Mouse (Mus musculus) hindbrain, embryonic 10.5 days (tissue): Measurements from ENCODE around the gene Fam71e2. TPM values are rescaled to one million over a fixed set of nuclear protein-coding genes. Genes with fewer than 3 reads are reported as not detected.
A peak's percentile ranks its signal among the peaks of the same experiment; 100 is the strongest.

ENCODE experiments used
- DNase-seq: peaks from one replicate; pipeline ENCODE4 v3.0.0-alpha.2; 2017; ENCODE audit warnings: low spot score
- H3K27ac ChIP-seq: fragments of 300-500 bp; sonication (generic); 2 replicates; pipeline ENCODE4 v1.5.1; 2016; ENCODE audit warnings: mild to moderate bottlenecking, moderate library complexity
- H3K27me3 ChIP-seq: fragments of 300-500 bp; sonication (generic); 2 replicates; pipeline ENCODE4 v1.6.1; 2016; ENCODE audit warnings: mild to moderate bottlenecking; ENCODE audit not compliant: poor library complexity, insufficient read depth, severe bottlenecking
- H3K36me3 ChIP-seq: fragments of 300-500 bp; sonication (generic); 2 replicates; pipeline ENCODE4 v1.6.1; 2016; ENCODE audit warnings: mild to moderate bottlenecking, moderate library complexity
- H3K4me1 ChIP-seq: fragments of 300-500 bp; sonication (generic); replicated peaks from 2 replicates; pipeline ENCODE4 v1.6.1; 2016; ENCODE audit warnings: mild to moderate bottlenecking
- H3K4me3 ChIP-seq: fragments of 300-500 bp; sonication (generic); 2 replicates; pipeline ENCODE4 v1.5.1; 2016; ENCODE audit warnings: mild to moderate bottlenecking, moderate library complexity
- H3K9me3 ChIP-seq: fragments of 300-500 bp; sonication (generic); 2 replicates; pipeline ENCODE4 v1.6.1; 2016; ENCODE audit warnings: mild to moderate bottlenecking, moderate library complexity
- WGBS: fragments of 180-500 bp; shearing (Covaris S2); methylation state at CpG from one replicate; pipeline ENCODE4 v1.1.7; 2016; 5-methylcytosine and 5-hydroxymethylcytosine counted together
- polyA plus RNA-seq: library from polyadenylated mRNA; unstranded; fragments of >200 nt; fragmentation: Nextera tagmentation; extraction: Ambion mirVana; gene quantifications from 2 replicates; pipeline ENCODE4 v1.2.1, GENCODE M21; 2016

The Fam71e2 gene
- polyA plus RNA-seq, 1 experiment from 2014 or later, result not detected

- peaks cover 52% of the 10 kb centered on the region for H3K4me1 ChIP-seq
- 82% methylated on average over 21 of the region's 21 CpGs for WGBS
- no peaks in the 10 kb centered on the region for H3K9me3 ChIP-seq
- peaks cover 50% of the 10 kb centered on the region for H3K36me3 ChIP-seq
- no peak for DNase-seq
- H3K27me3 ChIP-seq, result no peaks in the 10 kb centered on the region
- H3K4me3 ChIP-seq, result peak overlapping the region; percentile 79
- peak overlapping the region; percentile 97 for H3K27ac ChIP-seq
These were observed 29.2 kb downstream of the Fam71e2 start for GRCm38 (mm10) chr7:4741672-4742481.

DNA sequence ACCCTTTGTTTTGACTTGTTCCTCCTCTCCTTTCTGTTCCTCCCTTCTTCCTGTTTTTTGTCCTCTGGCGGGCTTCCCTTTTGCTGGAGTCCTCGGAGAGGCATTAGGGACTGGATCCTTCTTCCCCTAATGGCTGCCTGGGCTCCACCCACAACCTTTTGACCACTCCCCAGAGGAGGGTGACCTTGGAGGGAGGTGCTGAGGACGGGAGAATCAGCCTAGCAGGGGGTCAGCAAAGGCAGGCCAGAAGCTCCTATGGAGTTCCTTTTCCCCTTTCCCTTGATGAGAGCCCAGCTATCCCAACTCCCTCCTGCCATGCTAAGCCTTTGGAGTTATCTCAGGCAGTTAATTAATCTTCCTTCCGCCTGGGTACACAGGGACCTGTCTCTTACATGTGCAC lies 30.0 kb downstream of the Fam71e2 start:
- WGBS, result 12% methylated on average over 4 of the region's 4 CpGs

DNA sequence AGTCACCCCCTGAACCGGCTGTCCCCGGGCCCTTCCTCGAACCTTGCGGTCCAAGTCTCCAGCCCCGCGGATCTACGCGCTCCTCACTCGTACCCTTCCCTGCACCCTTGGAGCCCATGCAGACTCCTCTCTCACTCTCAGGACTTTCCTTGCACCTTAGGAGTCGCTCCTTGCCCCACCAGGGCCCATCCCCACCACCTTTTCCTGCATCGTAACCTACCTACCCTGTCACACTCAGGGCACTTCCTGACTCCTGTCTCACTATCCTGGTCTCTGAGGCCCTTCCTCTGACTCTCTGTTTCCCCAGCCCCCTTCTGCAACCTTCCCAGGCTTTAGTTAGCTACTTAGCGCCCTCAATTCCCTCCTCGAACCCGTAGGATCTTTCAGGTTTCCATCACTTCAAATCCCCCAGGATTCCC lies 30.8 kb downstream of the Fam71e2 start:
- Histone ChIP-seq H3K27ac (peak overlapping the region; percentile 97), H3K4me3 (peak overlapping the region; percentile 79), H3K4me1 (peaks cover 39% of the 10 kb centered on the region), H3K9me3 (no peaks in the 10 kb centered on the region), H3K36me3 (peaks cover 34% of the 10 kb centered on the region), H3K27me3 (no peaks in the 10 kb centered on the region)
- under 1% methylated on average over 14 of the region's 14 CpGs for WGBS
- DNase-seq, result no peak

More for the DNA sequence above, 30.0 kb downstream of the Fam71e2 start:
- H3K27me3 ChIP-seq, result no peaks in the 10 kb centered on the region
- DNase-seq, result peak; percentile 43
- H3K27ac ChIP-seq, result peak overlapping the region; percentile 97
- H3K9me3 ChIP-seq, result no peaks in the 10 kb centered on the region
- H3K4me3 ChIP-seq, result peak overlapping the region; percentile 79
- peaks cover 43% of the 10 kb centered on the region for H3K36me3 ChIP-seq
- H3K4me1 ChIP-seq, result peaks cover 46% of the 10 kb centered on the region

- under 1% methylated on average over 39 of the region's 44 CpGs for WGBS
- H3K4me3 ChIP-seq, result peak within 1 kb of the TSS; percentile 79
- peaks cover 29% of the 10 kb centered on the region for H3K36me3 ChIP-seq
- H3K27ac ChIP-seq, result peak within 1 kb of the TSS; percentile 97
- DNase-seq, result peak; percentile 97
- H3K9me3 ChIP-seq, result no peaks in the 10 kb centered on the region
- H3K4me1 ChIP-seq, result peaks cover 39% of the 10 kb centered on the region
- H3K27me3 ChIP-seq, result no peaks in the 10 kb centered on the region
These were observed 31.4 kb downstream of the Fam71e2 start, which contains the start of gene Kmt5c for GRCm38 (mm10) chr7:4739544-4740275. Kmt5c (plus strand) TSS chr7:4740115.

GRCm38 (mm10) chr7:4739041-4739543 lies 32.0 kb downstream of the Fam71e2 start:
- no peak for DNase-seq
- Histone ChIP-seq H3K27me3 (no peaks in the 10 kb centered on the region), H3K4me3 (peak overlapping the region; percentile 79), H3K27ac (peak overlapping the region; percentile 85), H3K36me3 (peaks cover 23% of the 10 kb centered on the region), H3K9me3 (no peaks in the 10 kb centered on the region), H3K4me1 (peaks cover 39% of the 10 kb centered on the region)
- 45% methylated on average over 10 of the region's 10 CpGs for WGBS

GRCm38 (mm10) chr7:4732968-4733392 lies 38.1 kb downstream of the Fam71e2 start:
- Histone ChIP-seq H3K9me3 (no peaks in the 10 kb centered on the region), H3K4me1 (no peaks in the 10 kb centered on the region), H3K4me3 (no peak overlapping the region), H3K36me3 (no peaks in the 10 kb centered on the region), H3K27ac (no peak overlapping the region), H3K27me3 (0 out of 2 replicates have a peak, but pooled peaks cover 3% of the 10 kb centered on the region)
- no peak for DNase-seq
- 74% methylated on average over 6 of the region's 6 CpGs for WGBS

DNA sequence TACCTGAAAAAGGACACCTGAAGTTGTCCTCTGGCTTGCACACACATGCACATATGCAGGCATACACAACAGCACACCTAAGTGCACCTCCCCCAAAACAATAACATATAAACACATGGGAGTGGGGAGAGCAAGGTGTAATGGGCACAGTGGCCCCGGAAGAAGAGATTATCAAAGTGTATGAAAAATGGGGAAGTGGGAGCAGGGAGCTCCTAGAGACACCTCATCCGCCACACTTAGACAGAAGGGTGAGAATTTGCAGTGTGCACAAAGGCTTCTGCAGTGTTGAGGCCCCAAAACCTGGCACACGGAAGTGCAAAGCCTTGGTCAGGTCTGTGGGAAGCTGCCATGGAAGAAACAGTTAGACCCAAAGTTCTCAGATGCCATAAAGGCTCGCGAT lies 40.0 kb downstream of the Fam71e2 start:
- Histone ChIP-seq H3K36me3 (no peaks in the 10 kb centered on the region), H3K4me1 (no peaks in the 10 kb centered on the region), H3K4me3 (no peak overlapping the region), H3K27me3 (0 out of 2 replicates have a peak, but pooled peaks cover 3% of the 10 kb centered on the region), H3K9me3 (no peaks in the 10 kb centered on the region), H3K27ac (no peak overlapping the region)
- 86% methylated on average over 5 of the region's 5 CpGs for WGBS
- no peak for DNase-seq

- DNase-seq, result no peak
- Histone ChIP-seq H3K36me3 (no peaks in the 10 kb centered on the region), H3K27ac (no peak within 1 kb of the TSS), H3K9me3 (no peaks in the 10 kb centered on the region), H3K4me1 (no peaks in the 10 kb centered on the region), H3K27me3 (no peaks in the 10 kb centered on the region), H3K4me3 (no peak within 1 kb of the TSS)
- 89% methylated on average over 7 of the region's 7 CpGs for WGBS
These were observed 45.9 kb downstream of the Fam71e2 start, which contains the start of gene Tmem150b for GRCm38 (mm10) chr7:4725169-4725568. Tmem150b (minus strand) TSS chr7:4725249.

DNA sequence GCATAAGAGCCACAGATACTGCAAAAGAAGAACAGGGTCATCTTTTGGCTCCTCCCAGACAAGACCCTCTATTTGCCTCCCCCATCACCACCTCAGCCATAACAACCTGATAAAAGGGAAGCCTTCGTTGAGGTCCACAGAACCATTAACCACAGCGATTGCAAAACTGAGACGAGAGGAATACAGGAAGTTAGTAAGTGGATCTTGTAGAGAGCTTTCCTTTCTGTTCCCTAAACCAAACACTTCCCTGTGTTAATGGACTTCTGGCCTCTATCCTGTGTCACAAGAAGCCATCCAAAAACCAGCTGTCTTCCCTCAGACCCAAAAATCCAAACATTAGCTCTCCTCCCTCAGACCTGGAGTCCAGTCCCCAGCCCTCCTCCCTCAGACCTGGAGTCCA lies 46.7 kb downstream of the Fam71e2 start:
- Histone ChIP-seq H3K27me3 (no peaks in the 10 kb centered on the region), H3K36me3 (no peaks in the 10 kb centered on the region), H3K4me1 (no peaks in the 10 kb centered on the region), H3K4me3 (no peak overlapping the region), H3K27ac (no peak overlapping the region), H3K9me3 (no peaks in the 10 kb centered on the region)
- WGBS, result 83% methylated on average over 3 of the region's 3 CpGs
- no peak for DNase-seq

DNA sequence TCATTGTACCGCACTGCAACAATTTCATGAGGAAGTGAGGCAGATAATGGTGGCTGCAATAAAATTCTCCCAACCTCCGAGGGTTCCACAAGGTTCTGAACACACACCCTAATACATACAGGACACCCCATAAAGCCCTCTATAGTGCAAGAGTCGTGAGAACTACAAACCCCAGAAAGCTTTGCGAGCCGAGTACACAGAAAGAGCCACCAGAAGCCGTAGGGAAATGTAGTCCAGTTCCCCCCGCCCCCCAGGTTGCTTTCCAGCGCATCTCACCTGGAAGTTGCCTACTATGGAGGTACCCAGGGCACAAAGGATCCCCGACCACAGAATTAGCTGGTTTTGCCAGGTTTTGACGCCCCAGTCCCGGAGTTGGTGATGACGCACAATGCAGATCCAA lies 47.6 kb downstream of the Fam71e2 start:
- H3K36me3 ChIP-seq, result no peaks in the 10 kb centered on the region
- no peaks in the 10 kb centered on the region for H3K27me3 ChIP-seq
- H3K9me3 ChIP-seq, result no peaks in the 10 kb centered on the region
- WGBS, result 42% methylated on average over 12 of the region's 12 CpGs
- no peaks in the 10 kb centered on the region for H3K4me1 ChIP-seq
- H3K27ac ChIP-seq, result no peak overlapping the region; the same call in 1 of the 2 replicates
- peak overlapping the region; percentile 38 for H3K4me3 ChIP-seq
- no peak for DNase-seq

DNA sequence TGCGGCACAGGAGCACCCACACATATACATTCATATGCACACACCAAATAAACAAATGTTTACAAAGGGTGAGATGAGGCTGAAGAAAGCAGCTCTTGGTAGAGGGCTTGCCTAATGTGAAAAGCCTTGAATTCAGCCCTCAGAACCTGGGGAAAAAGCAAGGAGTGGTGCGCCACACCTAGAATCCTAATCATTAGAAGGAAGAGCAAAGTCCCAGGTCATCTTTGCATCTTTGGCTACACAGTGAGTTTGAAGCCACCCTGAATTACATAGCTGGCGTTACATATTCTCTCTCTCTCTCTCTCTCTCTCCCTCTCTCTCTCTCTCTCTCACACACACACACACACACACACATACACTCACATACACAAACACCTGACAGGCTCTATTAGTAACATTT lies 51.8 kb downstream of the Fam71e2 start:
- Histone ChIP-seq H3K27me3 (no peaks in the 10 kb centered on the region), H3K4me1 (no peaks in the 10 kb centered on the region), H3K27ac (no peak overlapping the region), H3K36me3 (peaks cover 40% of the 10 kb centered on the region), H3K9me3 (no peaks in the 10 kb centered on the region), H3K4me3 (no peak overlapping the region)
- DNase-seq, result no peak
- 96% methylated on average over 3 of the region's 3 CpGs for WGBS

GRCm38 (mm10) chr7:4716955-4717354 lies 54.1 kb downstream of the Fam71e2 start:
- Histone ChIP-seq H3K4me1 (no peaks in the 10 kb centered on the region), H3K27ac (no peak overlapping the region), H3K4me3 (no peak overlapping the region), H3K27me3 (no peaks in the 10 kb centered on the region), H3K36me3 (peaks cover 63% of the 10 kb centered on the region), H3K9me3 (no peaks in the 10 kb centered on the region)
- WGBS, result 75% methylated on average over 6 of the region's 6 CpGs
- no peak for DNase-seq

- H3K9me3 ChIP-seq, result no peaks in the 10 kb centered on the region
- H3K27me3 ChIP-seq, result no peaks in the 10 kb centered on the region
- WGBS, result 83% methylated on average over 3 of the region's 3 CpGs
- no peak for DNase-seq
- H3K36me3 ChIP-seq, result peaks cover 99% of the 10 kb centered on the region
- no peak overlapping the region for H3K27ac ChIP-seq
- H3K4me3 ChIP-seq, result no peak overlapping the region
- no peaks in the 10 kb centered on the region for H3K4me1 ChIP-seq
These were observed 58.5 kb downstream of the Fam71e2 start for GRCm38 (mm10) chr7:4712594-4712993.
